Mouse (Mus musculus) kidney, adult 18-20 months (tissue): ENCODE results near the gene Tfe3.

Source experiments
- DNase-seq: peaks from one replicate; pipeline ENCODE4 v3.0.0; 2021

The Tfe3 gene

GRCm38 (mm10) chrX:7821865-7822779, 59.8 kb downstream of the Tfe3 start, which contains the start of gene Kcnd1:
Gene Kcnd1, plus strand, starts transcription at chrX:7822289.
- no peak for DNase-seq
